Comparison of ENCODE assay signal across 26 mouse cellular contexts in the genomic region with DNA sequence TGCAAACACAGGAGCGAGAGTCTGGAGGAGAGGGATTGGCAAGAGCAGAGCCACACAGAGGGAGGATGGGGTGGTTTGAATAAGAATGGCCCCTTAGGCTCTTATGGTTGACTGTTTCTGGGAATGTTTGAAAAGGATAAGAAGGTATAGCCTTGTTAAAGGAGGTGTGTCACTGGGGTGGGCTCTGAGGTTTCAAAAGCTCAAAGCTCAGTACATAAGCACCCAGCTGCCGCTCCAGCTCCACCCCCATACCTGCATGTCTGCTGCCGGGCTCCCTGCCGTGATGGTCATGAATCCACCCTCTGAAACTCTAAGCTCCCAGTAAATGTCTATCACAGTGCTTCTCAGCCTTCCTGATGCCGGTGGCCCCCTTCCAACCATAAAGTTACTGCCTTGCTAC. TPM values are rescaled to one million over a fixed set of nuclear protein-coding genes. Genes with fewer than 3 reads are reported as not detected.
A peak's percentile ranks its signal among the peaks of the same experiment; 100 is the strongest.
DNase-seq lines count a peak whose midpoint lies in the region; ATAC-seq and TF ChIP-seq lines count a peak whose summit lies in the region.
"Had no signal": no experiment of that assay in that cellular context is flagged by ENCODE, and none has a peak within 500 bp of the region (broad histone marks: within the 10 kb centered on the region; RNA-seq: fewer than 3 reads in every experiment).

No protein-coding gene starts in this region.

- H3K4me1 ChIP-seq in midbrain, embryonic 15.5 days, result peaks cover 8% of the 10 kb centered on the region
- H3K4me1 ChIP-seq in midbrain, embryonic 13.5 days (replicated peaks), result peaks cover 12% of the 10 kb centered on the region
- peaks cover 45% of the 10 kb centered on the region for H3K4me1 ChIP-seq in kidney, embryonic 15.5 days

- no peaks in the 10 kb centered on the region for H3K27me3 ChIP-seq in midbrain, embryonic 15.5 days (replicated peaks)
- H3K27me3 ChIP-seq in midbrain, embryonic 13.5 days, result no peaks in the 10 kb centered on the region
- no peaks in the 10 kb centered on the region for H3K27me3 ChIP-seq in kidney, embryonic 15.5 days
- H3K27me3 ChIP-seq: heart, embryonic 12.5 days; limb, embryonic 12.5 days; neural tube, embryonic 15.5 days; Patski had no signal

- DNase-seq in gastrocnemius, adult 2 months, result no peak
- DNase-seq in gastrocnemius, adult 18-20 months (ENCODE audit: low spot score), result no peak
- peak; percentile 96 for DNase-seq in R1 (ENCODE audit: low read depth, low spot score)
- DNase-seq in layer of hippocampus, adult 11-12 months (ENCODE audit: low spot score), result no peak
- DNase-seq: adrenal gland, postnatal 25 days; B cell, adult 2 months; cerebellum, adult 11-12 months; cerebellum, adult 9-11 months; embryo, embryonic 11 days; heart, adult 2 months; heart, postnatal 4 days; kidney, adult 9 months; kidney, postnatal 14 days; lung, postnatal 36 days; right cerebral cortex, postnatal 25 days; thymus, postnatal 25 days had no signal

- no peaks in the 10 kb centered on the region for H3K36me3 ChIP-seq in midbrain, embryonic 15.5 days (replicated peaks)
- H3K36me3 ChIP-seq in midbrain, embryonic 13.5 days, result no peaks in the 10 kb centered on the region
- no peaks in the 10 kb centered on the region for H3K36me3 ChIP-seq in kidney, embryonic 15.5 days
- H3K36me3 ChIP-seq: limb, embryonic 12.5 days; neural tube, embryonic 15.5 days had no signal

- ATAC-seq in midbrain, embryonic 15.5 days (replicated peaks), result peak; percentile 13; the same call in 1 of the 2 replicates
- ATAC-seq in midbrain, embryonic 13.5 days, result no peak
- no peak for ATAC-seq in kidney, embryonic 15.5 days (replicated peaks; ENCODE audit: low FRiP score)
- ATAC-seq: intestine, postnatal 0 days; Patski had no signal

- H3K4me2 ChIP-seq in midbrain, embryonic 15.5 days, result no peak overlapping the region
- H3K4me2 ChIP-seq in midbrain, embryonic 13.5 days (replicated peaks), result no peak overlapping the region
- no peak overlapping the region for H3K4me2 ChIP-seq in kidney, embryonic 15.5 days
- H3K4me2 ChIP-seq: heart, embryonic 12.5 days; hindbrain, embryonic 14.5 days; limb, embryonic 12.5 days; midbrain, embryonic 11.5 days; neural tube, embryonic 15.5 days had no signal

- intact Hi-C loops in gastrocnemius, adult 2 months (cut with DNase I), result no loop called here

- no peaks in the 10 kb centered on the region for H3K9me3 ChIP-seq in midbrain, embryonic 15.5 days
- no peaks in the 10 kb centered on the region for H3K9me3 ChIP-seq in midbrain, embryonic 13.5 days
- H3K9me3 ChIP-seq in kidney, embryonic 15.5 days (replicated peaks), result no peaks in the 10 kb centered on the region
- H3K9me3 ChIP-seq: neural tube, embryonic 15.5 days had no signal

- peak overlapping the region; percentile 67; the same call in 1 of the 2 replicates for H3K27ac ChIP-seq in gastrocnemius, adult 2 months
- H3K27ac ChIP-seq in midbrain, embryonic 15.5 days, result no peak overlapping the region
- no peak overlapping the region for H3K27ac ChIP-seq in midbrain, embryonic 13.5 days
- no peak overlapping the region for H3K27ac ChIP-seq in kidney, embryonic 15.5 days
- H3K27ac ChIP-seq: hindbrain, embryonic 14.5 days; limb, embryonic 12.5 days; neural tube, embryonic 15.5 days had no signal

- 33% methylated on average over 5 of the region's 5 CpGs for WGBS in midbrain, embryonic 15.5 days
- 44% methylated on average over 5 of the region's 5 CpGs for WGBS in midbrain, embryonic 13.5 days
- WGBS in kidney, embryonic 15.5 days, result 39% methylated on average over 5 of the region's 5 CpGs

- no peak for TF ChIP-seq CTCF in gastrocnemius, adult 2 months (IDR thresholded peaks at IDR 0.05)

- no peak overlapping the region for H3K9ac ChIP-seq in midbrain, embryonic 15.5 days
- no peak overlapping the region for H3K9ac ChIP-seq in midbrain, embryonic 13.5 days (replicated peaks)
- no peak overlapping the region for H3K9ac ChIP-seq in kidney, embryonic 15.5 days
- H3K9ac ChIP-seq: heart, embryonic 12.5 days; hindbrain, embryonic 14.5 days; limb, embryonic 12.5 days; neural tube, embryonic 15.5 days had no signal

- H3K4me3 ChIP-seq in gastrocnemius, adult 2 months, result no peak overlapping the region
- no peak overlapping the region for H3K4me3 ChIP-seq in midbrain, embryonic 15.5 days
- H3K4me3 ChIP-seq in midbrain, embryonic 13.5 days (replicated peaks), result no peak overlapping the region
- no peak overlapping the region for H3K4me3 ChIP-seq in kidney, embryonic 15.5 days (replicated peaks)
- H3K4me3 ChIP-seq: heart, adult 2 months; heart, embryonic 12.5 days; limb, embryonic 12.5 days; neural tube, embryonic 15.5 days had no signal

RNA-seq across cellular contexts. Expression of a gene that starts 40.7 kb away (rescaled TPM):
- total RNA-seq in gastrocnemius, adult 2 months (2021), result 100 to 1,000 TPM; 115 to 122 TPM
- 100 to 1,000 TPM; 109 to 111 TPM for total RNA-seq in gastrocnemius, adult 18-20 months (2021)
- polyA plus RNA-seq in midbrain, embryonic 15.5 days (2015; fragmentation: Nextera tagmentation; extraction: Ambion mirVana), result 501 and 507 TPM in 2 replicates
- 518 and 526 TPM in 2 replicates for polyA plus RNA-seq in midbrain, embryonic 13.5 days (2015; fragmentation: Nextera tagmentation; extraction: Ambion mirVana)
- polyA plus RNA-seq in kidney, embryonic 15.5 days (2015; fragmentation: Nextera tagmentation; extraction: Ambion mirVana), result 618 and 674 TPM in 2 replicates

RNA-seq across cellular contexts. Expression of a gene that starts 40.8 kb away (rescaled TPM):
- total RNA-seq in gastrocnemius, adult 2 months (2021), result 10 to 100 TPM; 12.8 to 14.8 TPM
- 10 to 100 TPM; 10.8 to 12.5 TPM for total RNA-seq in gastrocnemius, adult 18-20 months (2021)
- polyA plus RNA-seq in midbrain, embryonic 15.5 days (2015; fragmentation: Nextera tagmentation; extraction: Ambion mirVana), result 15.6 and 17.1 TPM in 2 replicates
- polyA plus RNA-seq in midbrain, embryonic 13.5 days (2015; fragmentation: Nextera tagmentation; extraction: Ambion mirVana), result 13.9 and 17.4 TPM in 2 replicates
- 12.5 and 13.0 TPM in 2 replicates for polyA plus RNA-seq in kidney, embryonic 15.5 days (2015; fragmentation: Nextera tagmentation; extraction: Ambion mirVana)
